ENCODE assay signal across 8 mouse cellular contexts in genomic region chr14:105892941-105893622, GRCm38 (mm10). TPM values are rescaled to one million over a fixed set of nuclear protein-coding genes. Genes with fewer than 3 reads are reported as not detected.
A peak's percentile ranks its signal among the peaks of the same experiment; 100 is the strongest.
DNase-seq lines count a peak whose midpoint lies in the region; ATAC-seq lines count a peak whose summit lies in the region.

No protein-coding gene starts in this region.

- peak overlapping the region; percentile 91 for H3K4me2 ChIP-seq in hindbrain, embryonic 16.5 days (ENCODE audit: low read length)
- H3K4me2 ChIP-seq in limb, embryonic 11.5 days (ENCODE audit: low read depth, severe bottlenecking): peak overlapping the region; percentile 72
- peak overlapping the region; percentile 92 for H3K4me2 ChIP-seq in neural tube, embryonic 11.5 days (ENCODE audit: low read depth)

- peak overlapping the region; percentile 52 for H3K4me3 ChIP-seq in brown adipose tissue, adult 24 weeks (ENCODE audit: insufficient read depth, low read depth, low read length)
- H3K4me3 ChIP-seq in hindbrain, embryonic 16.5 days (ENCODE audit: low read length): peak overlapping the region; percentile 78
- peak overlapping the region; percentile 90 for H3K4me3 ChIP-seq in limb, embryonic 11.5 days (ENCODE audit: low read depth, low read length)
- H3K4me3 ChIP-seq in neural tube, embryonic 11.5 days (ENCODE audit: low read depth, low read length): peak overlapping the region; percentile 64

- peaks cover 12% of the 10 kb centered on the region for H3K4me1 ChIP-seq in brown adipose tissue, adult 24 weeks (ENCODE audit: control insufficient read depth, insufficient read depth, insufficient read length, low read length)
- peaks cover 8% of the 10 kb centered on the region for H3K4me1 ChIP-seq in hindbrain, embryonic 16.5 days (ENCODE audit: control insufficient read depth, insufficient read depth, low read depth, low read length)
- H3K4me1 ChIP-seq in limb, embryonic 11.5 days (ENCODE audit: control insufficient read depth, insufficient read depth, low read length): peaks cover 6% of the 10 kb centered on the region; the same call in 1 of the 2 replicates
- peaks cover 16% of the 10 kb centered on the region for H3K4me1 ChIP-seq in neural tube, embryonic 11.5 days (ENCODE audit: control insufficient read depth, insufficient read depth, low read length)

- H3K36me3 ChIP-seq in hindbrain, embryonic 16.5 days (ENCODE audit: control insufficient read depth, insufficient read depth, low read length): no peaks in the 10 kb centered on the region
- peaks cover 3% of the 10 kb centered on the region; the same call in 1 of the 2 replicates for H3K36me3 ChIP-seq in limb, embryonic 11.5 days (ENCODE audit: control insufficient read depth, insufficient read depth, low read length)
- no peaks in the 10 kb centered on the region for H3K36me3 ChIP-seq in neural tube, embryonic 11.5 days (ENCODE audit: control insufficient read depth, insufficient read depth, low read length)

- no peak for ATAC-seq in hindbrain, embryonic 16.5 days
- no peak for ATAC-seq in limb, embryonic 11.5 days (ENCODE audit: insufficient number of reproducible peaks, low FRiP score, low TSS enrichment, low read depth)
- no peak for ATAC-seq in neural tube, embryonic 11.5 days (ENCODE audit: insufficient read depth, low FRiP score, low TSS enrichment)

- H3K9me3 ChIP-seq in hindbrain, embryonic 16.5 days (ENCODE audit: control insufficient read depth, low read length): no peaks in the 10 kb centered on the region
- H3K9me3 ChIP-seq in limb, embryonic 11.5 days (ENCODE audit: control insufficient read depth, low read length): no peaks in the 10 kb centered on the region
- H3K9me3 ChIP-seq in neural tube, embryonic 11.5 days (ENCODE audit: control insufficient read depth, low read length): no peaks in the 10 kb centered on the region

- peak overlapping the region; percentile 22 for H3K27ac ChIP-seq in brown adipose tissue, adult 24 weeks (replicated peaks; ENCODE audit: low read depth, low read length)
- peak overlapping the region; percentile 55; the same call in 1 of the 2 replicates for H3K27ac ChIP-seq in hindbrain, embryonic 16.5 days (ENCODE audit: low read depth, low read length)
- H3K27ac ChIP-seq in limb, embryonic 11.5 days (replicated peaks; ENCODE audit: low read depth, low read length): peak overlapping the region; percentile 70
- no peak overlapping the region for H3K27ac ChIP-seq in neural tube, embryonic 11.5 days (ENCODE audit: low read depth, low read length)

- H3K9ac ChIP-seq in hindbrain, embryonic 16.5 days (ENCODE audit: low read depth, low read length): peak overlapping the region; percentile 60
- H3K9ac ChIP-seq in limb, embryonic 11.5 days (ENCODE audit: low read length): peak overlapping the region; percentile 99
- H3K9ac ChIP-seq in neural tube, embryonic 11.5 days (ENCODE audit: low read length): peak overlapping the region; percentile 11

- H3K27me3 ChIP-seq in hindbrain, embryonic 16.5 days (replicated peaks; ENCODE audit: control insufficient read depth, insufficient read depth, low read length): no peaks in the 10 kb centered on the region
- no peaks in the 10 kb centered on the region for H3K27me3 ChIP-seq in limb, embryonic 11.5 days (ENCODE audit: control insufficient read depth, insufficient read depth, low read length)
- no peaks in the 10 kb centered on the region for H3K27me3 ChIP-seq in neural tube, embryonic 11.5 days (ENCODE audit: control insufficient read depth, insufficient read depth, low read length)

- 42% methylated on average over 24 of the region's 24 CpGs for WGBS in hindbrain, embryonic 16.5 days
- 39% methylated on average over 24 of the region's 24 CpGs for WGBS in limb, embryonic 11.5 days
- 32% methylated on average over 24 of the region's 24 CpGs for WGBS in neural tube, embryonic 11.5 days

- peak; percentile 36 for DNase-seq in embryo, embryonic 9.5 days (ENCODE audit: extremely low spot score)
- no peak for DNase-seq in embryo, embryonic 10.5 days (ENCODE audit: low spot score)
- DNase-seq in frontal cortex, postnatal 10 days (ENCODE audit: low spot score in 2 of 2): peak; percentile 16 to 33
- peak; percentile 50 for DNase-seq in limb, embryonic 11.5 days (ENCODE audit: low spot score)
- peak; percentile 17 for DNase-seq in neural tube, embryonic 11.5 days (ENCODE audit: low spot score)
- DNase-seq in c-Kit-positive CD71-positive TER-119-positive erythroid progenitor cells, embryonic 14.5 days (ENCODE audit: low spot score): no peak

RNA-seq across cellular contexts. Expression of gene Spry2, which starts 3.5 kb away (rescaled TPM):
- polyA plus RNA-seq in brown adipose tissue, adult 24 weeks (2012; ENCODE audit: insufficient read depth, insufficient read length, missing spikeins): 12.5 and 14.8 TPM in 2 replicates
- 34.1 and 35.0 TPM in 2 replicates for polyA plus RNA-seq in hindbrain, embryonic 16.5 days (2015; fragmentation: Nextera tagmentation; extraction: Ambion mirVana)
- polyA plus RNA-seq in limb, embryonic 11.5 days (2014; fragmentation: Nextera tagmentation; extraction: Ambion mirVana): 71.3 and 73.3 TPM in 2 replicates
- polyA plus RNA-seq in neural tube, embryonic 11.5 days (2014; fragmentation: Nextera tagmentation; extraction: Ambion mirVana): 26.4 and 30.1 TPM in 2 replicates

Comparison
In these comparisons a context has a peak if more than half of its experiments do, and no peak if none do; other contexts are left out.
1. DNase-seq: peak in embryo, embryonic 9.5 days (single experiment), frontal cortex, postnatal 10 days (2 of 2), limb, embryonic 11.5 days (single experiment) and neural tube, embryonic 11.5 days (single experiment); none in embryo, embryonic 10.5 days (single experiment) and c-Kit-positive CD71-positive TER-119-positive erythroid progenitor cells, embryonic 14.5 days (single experiment).
2. H3K9ac ChIP-seq: peak in every context shown above with its lines; median percentile 99 in limb, embryonic 11.5 days; 60 in hindbrain, embryonic 16.5 days; 11 in neural tube, embryonic 11.5 days.
3. Peak in every context shown above with its lines, with median percentiles within 50 percentile points of each other: H3K4me3 ChIP-seq and H3K4me2 ChIP-seq.